Mouse (Mus musculus) intestine, embryonic 14.5 days (tissue): ENCODE data around the gene Med20. TPM values are rescaled to one million over a fixed set of nuclear protein-coding genes. Genes with fewer than 3 reads are reported as not detected.
A peak's percentile ranks its signal among the peaks of the same experiment; 100 is the strongest.

Experiments used
- ATAC-seq: fragments of 200-750 bp; cut with Nextera tagmentation; replicated peaks from 2 replicates; pipeline ENCODE4 v1.8.0; 2017; ENCODE audit warnings: low read depth, moderate number of reproducible peaks, moderate TSS enrichment, moderate library complexity; ENCODE audit not compliant: low FRiP score, low TSS enrichment
- DNase-seq: peaks from one replicate; pipeline ENCODE4 v3.0.0-alpha.2; 2018; ENCODE audit warnings: low spot score
- H3K27ac ChIP-seq: fragments of 300-500 bp; sonication (generic); 2 replicates; pipeline ENCODE4 v1.5.1; 2014; ENCODE audit warnings: low read depth, mild to moderate bottlenecking, control low read depth
- H3K27me3 ChIP-seq: fragments of 300-500 bp; sonication (generic); replicated peaks from 2 replicates; pipeline ENCODE4 v1.6.1; 2014; ENCODE audit warnings: low read length, control low read depth; ENCODE audit not compliant: control insufficient read depth, insufficient read depth
- H3K36me3 ChIP-seq: fragments of 300-500 bp; sonication (generic); 2 replicates; pipeline ENCODE4 v1.6.1; 2014; ENCODE audit warnings: low read length, control low read depth; ENCODE audit not compliant: control insufficient read depth, insufficient read depth
- H3K4me1 ChIP-seq: fragments of 300-500 bp; sonication (generic); replicated peaks from 2 replicates; pipeline ENCODE4 v1.6.1; 2014; ENCODE audit warnings: low read length, control low read depth, mixed read lengths; ENCODE audit not compliant: control insufficient read depth, insufficient read depth
- H3K4me2 ChIP-seq: fragments of 300-500 bp; sonication (generic); 2 replicates; pipeline ENCODE4 v1.6.1; 2014; ENCODE audit warnings: low read length
- H3K4me3 ChIP-seq: fragments of 300-500 bp; sonication (generic); 2 replicates; pipeline ENCODE4 v1.5.1; 2014; ENCODE audit warnings: low read depth, low read length, control low read depth, mixed read lengths
- H3K9ac ChIP-seq: fragments of 300-500 bp; sonication (generic); 2 replicates; pipeline ENCODE4 v1.6.1; 2014; ENCODE audit warnings: mild to moderate bottlenecking, low read length
- H3K9me3 ChIP-seq: fragments of 300-500 bp; sonication (generic); 2 replicates; pipeline ENCODE4 v1.6.1; 2016; ENCODE audit warnings: low read length, control low read depth; ENCODE audit not compliant: control insufficient read depth
- WGBS: fragments of 180-500 bp; shearing (Covaris S2); extraction: QIAGEN DNeasy Blood & Tissue Kit; methylation state at CpG from one replicate; pipeline ENCODE4 v1.1.7; 2014; 5-methylcytosine and 5-hydroxymethylcytosine counted together
- polyA plus RNA-seq: library from polyadenylated mRNA; unstranded; fragments of >200 nt; fragmentation: Nextera tagmentation; extraction: Ambion mirVana; gene quantifications from 2 replicates; pipeline ENCODE4 v1.2.1, GENCODE M21; 2014

Gene Med20
- polyA plus RNA-seq, 1 experiment from 2014 or later, result 45.2 TPM

DNA sequence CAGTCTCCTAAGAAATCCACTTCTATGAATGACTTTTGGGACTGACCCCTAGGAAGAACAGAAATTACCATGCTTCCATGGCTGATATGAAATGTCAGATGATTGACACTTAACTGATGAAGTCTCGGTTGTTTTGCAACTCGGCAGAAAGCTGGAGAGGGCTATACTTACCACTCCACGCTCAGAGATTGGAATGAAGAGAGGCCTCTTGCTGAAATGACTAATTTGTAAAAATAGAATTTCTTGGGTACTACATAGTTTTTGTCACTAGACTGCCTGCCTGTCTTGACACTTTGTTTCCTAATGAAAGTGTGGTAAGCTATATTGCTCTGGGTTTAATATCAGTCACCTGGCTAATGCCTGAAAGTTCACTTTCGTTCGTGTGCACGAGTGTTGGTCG, 53.1 kb downstream of the Med20 start:
- Histone ChIP-seq H3K4me2 (no peak overlapping the region), H3K4me1 (no peaks in the 10 kb centered on the region), H3K27me3 (no peaks in the 10 kb centered on the region), H3K9ac (no peak overlapping the region), H3K27ac (no peak overlapping the region), H3K36me3 (0 out of 2 replicates have a peak, but pooled peaks cover 5% of the 10 kb centered on the region), H3K4me3 (no peak overlapping the region), H3K9me3 (no peaks in the 10 kb centered on the region)
- 88% methylated on average over 7 of the region's 7 CpGs for WGBS
- DNase-seq (no peak), ATAC-seq (no peak)

DNA sequence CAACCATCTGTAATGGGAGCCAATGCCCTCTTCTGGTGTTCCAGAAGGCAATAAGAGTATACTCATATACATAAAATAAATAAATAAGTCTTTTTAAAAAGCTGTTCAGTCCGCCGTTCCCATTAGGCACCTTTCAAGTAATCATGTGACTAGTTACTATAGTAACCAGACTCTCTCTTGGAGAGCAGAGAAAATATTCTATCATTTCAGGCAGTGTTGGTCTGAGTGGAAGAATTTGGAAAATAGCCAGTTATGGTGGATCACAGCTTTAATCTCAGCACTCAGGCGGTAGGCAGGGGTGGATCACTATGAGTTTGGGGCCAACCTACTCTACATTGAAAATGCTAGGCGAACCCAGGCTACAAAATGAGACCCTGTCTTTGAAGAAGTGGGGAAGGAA, 57.8 kb downstream of the Med20 start:
- no peaks in the 10 kb centered on the region for H3K9me3 ChIP-seq
- DNase-seq (no peak), ATAC-seq (no peak)
- H3K27me3 ChIP-seq, result no peaks in the 10 kb centered on the region
- H3K36me3 ChIP-seq, result 0 out of 2 replicates have a peak, but pooled peaks cover 5% of the 10 kb centered on the region
- no peak overlapping the region for H3K4me2 ChIP-seq
- WGBS, result 69% methylated on average over 4 of the region's 4 CpGs
- no peak overlapping the region for H3K27ac ChIP-seq
- no peak overlapping the region for H3K4me3 ChIP-seq
- H3K9ac ChIP-seq, result no peak overlapping the region
- no peaks in the 10 kb centered on the region for H3K4me1 ChIP-seq

DNA sequence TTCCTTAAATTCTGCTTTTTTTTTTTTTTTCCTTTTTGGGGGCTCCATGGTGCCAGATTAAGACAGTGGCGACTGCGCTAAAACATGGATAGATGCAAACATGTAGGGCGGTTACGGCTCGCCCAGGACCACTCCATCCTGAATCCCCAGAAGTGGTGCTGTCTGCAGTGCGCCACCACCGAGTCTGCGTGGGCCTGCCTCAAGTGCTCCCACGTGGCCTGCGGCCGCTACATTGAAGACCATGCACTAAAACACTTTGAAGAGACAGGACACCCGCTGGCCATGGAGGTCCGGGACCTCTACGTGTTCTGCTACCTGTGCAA, 60.6 kb downstream of the Med20 start:
- WGBS, result 20% methylated on average over 14 of the region's 14 CpGs
- DNase-seq (no peak), ATAC-seq (peak; percentile 41; the same call in 1 of the 2 replicates)
- H3K4me2 ChIP-seq, result peak overlapping the region; percentile 76
- no peaks in the 10 kb centered on the region for H3K9me3 ChIP-seq
- no peaks in the 10 kb centered on the region for H3K4me1 ChIP-seq
- H3K4me3 ChIP-seq, result peak overlapping the region; percentile 32
- H3K27ac ChIP-seq, result no peak overlapping the region
- no peaks in the 10 kb centered on the region for H3K27me3 ChIP-seq
- peaks cover 22% of the 10 kb centered on the region; the same call in 1 of the 2 replicates for H3K36me3 ChIP-seq
- 0 out of 2 replicates have a peak overlapping the region, but pooled peaks have one; percentile 39 for H3K9ac ChIP-seq

DNA sequence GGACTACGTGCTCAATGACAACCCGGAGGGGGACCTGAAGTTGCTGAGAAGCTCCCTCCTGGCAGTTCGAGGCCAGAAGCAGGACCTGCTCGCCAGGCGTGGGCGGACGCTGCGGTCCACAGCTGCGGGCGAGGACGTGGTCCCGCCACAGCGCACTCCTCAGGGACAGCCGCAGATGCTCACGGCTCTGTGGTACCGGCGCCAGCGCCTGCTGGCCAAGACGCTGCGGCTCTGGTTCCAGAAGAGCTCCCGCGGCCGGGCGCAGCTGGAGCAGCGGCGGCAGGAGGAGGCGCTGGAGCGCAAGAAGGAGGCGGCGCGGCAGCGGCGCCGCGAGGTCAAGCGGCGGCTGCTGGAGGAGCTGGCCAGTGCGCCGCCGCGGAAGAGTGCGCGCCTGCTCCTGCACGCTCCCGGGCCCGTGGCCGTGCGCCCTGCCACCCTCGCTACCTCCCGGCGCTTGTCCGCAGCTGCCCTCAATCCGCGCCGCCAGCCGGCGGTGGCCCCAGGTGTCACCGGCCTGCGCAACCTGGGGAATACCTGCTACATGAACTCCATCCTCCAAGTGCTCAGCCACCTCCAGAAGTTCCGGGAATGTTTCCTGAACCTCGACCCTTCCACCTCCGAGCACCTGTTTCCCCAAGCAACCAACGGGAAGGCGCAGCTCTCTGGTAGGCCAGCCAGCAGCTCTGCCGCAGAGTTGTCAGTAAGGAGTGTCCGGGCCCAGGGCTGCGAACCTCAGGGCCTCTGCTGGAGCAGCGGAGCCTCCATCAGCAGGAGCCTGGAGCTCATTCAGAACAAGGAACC, 61.1 kb downstream of the Med20 start:
- DNase-seq (peak; percentile 80), ATAC-seq (peak; percentile 70)
- Histone ChIP-seq H3K27me3 (no peaks in the 10 kb centered on the region), H3K9me3 (no peaks in the 10 kb centered on the region), H3K4me1 (no peaks in the 10 kb centered on the region), H3K36me3 (peaks cover 18% of the 10 kb centered on the region), H3K27ac (no peak overlapping the region), H3K4me2 (peak overlapping the region; percentile 76), H3K9ac (0 out of 2 replicates have a peak overlapping the region, but pooled peaks have one; percentile 39), H3K4me3 (peak overlapping the region; percentile 32)
- WGBS, result 7% methylated on average over 65 of the region's 68 CpGs

Other genes with a start within 250 kb of the Med20 start
- gene Mrps10, start 242.7 kb upstream of the Med20 start, polyA plus RNA-seq, result 89.3 and 91.4 TPM in 2 replicates
- 0.32 and 0.37 TPM in 2 replicates for gene Guca1b, start 226.2 kb upstream of the Med20 start, polyA plus RNA-seq
- gene Guca1a, start 211.0 kb upstream of the Med20 start, polyA plus RNA-seq, result 2.5 and 3.1 TPM in 2 replicates
- gene AI661453, start 175.0 kb upstream of the Med20 start, polyA plus RNA-seq, result 3.4 and 4.4 TPM in 2 replicates
- gene 1700001C19Rik, start 174.2 kb upstream of the Med20 start, polyA plus RNA-seq, result 0.22 and 0.24 TPM in 2 replicates
- 21.5 and 25.0 TPM in 2 replicates for gene Taf8, start 109.3 kb upstream of the Med20 start, polyA plus RNA-seq
- gene Ccnd3, start 106.5 kb upstream of the Med20 start, polyA plus RNA-seq, result 450 and 457 TPM in 2 replicates
- gene Bysl, start 90 bp upstream of the Med20 start, polyA plus RNA-seq, result 25.7 and 27.4 TPM in 2 replicates
- 1.6 and 1.8 TPM in 2 replicates for gene Gm20517, start within 50 bp of the Med20 start, polyA plus RNA-seq
- 5.3 and 6.5 TPM in 2 replicates for gene Usp49, start 19.1 kb downstream of the Med20 start, polyA plus RNA-seq
- gene Tomm6, start 76.8 kb downstream of the Med20 start, polyA plus RNA-seq, result 455 and 463 TPM in 2 replicates
- 4.8 and 5.3 TPM in 2 replicates for gene Frs3, start 77.4 kb downstream of the Med20 start, polyA plus RNA-seq
- gene Gm21981, start 82.9 kb downstream of the Med20 start, polyA plus RNA-seq, result 0.90 and 1.4 TPM in 2 replicates
- 0.52 and 0.53 TPM in 2 replicates for gene Prickle4, start 83.2 kb downstream of the Med20 start, polyA plus RNA-seq
- 2.1 and 2.6 TPM in 2 replicates for gene Pgc, start 115.3 kb downstream of the Med20 start, polyA plus RNA-seq
- gene Tfeb, start 125.4 kb downstream of the Med20 start, polyA plus RNA-seq, result 9.3 and 13.6 TPM in 2 replicates
- 31.7 and 34.1 TPM in 2 replicates for gene Mdfi, start 223.1 kb downstream of the Med20 start, polyA plus RNA-seq